Mouse (Mus musculus): ENCODE results near the gene Rab9.

Rab9 gene

GRCm38 (mm10) chrX:166479365-166479983, at the start of gene Rab9:
TSS of gene Rab9 (minus strand) at chrX:166479867.
- peak; percentile 94 for DNase-seq

- no peak for DNase-seq
These were observed 48.5 kb upstream of the Rab9 start for GRCm38 (mm10) chrX:166528126-166528525.

- no peak for DNase-seq
These were observed 46.1 kb upstream of the Rab9 start for GRCm38 (mm10) chrX:166525637-166526315.

- DNase-seq = no peak
These were observed 41.1 kb upstream of the Rab9 start for GRCm38 (mm10) chrX:166520782-166521181.

- no peak for DNase-seq
These were observed 38.7 kb upstream of the Rab9 start, which contains the start of gene Tceanc for GRCm38 (mm10) chrX:166518345-166518744. TSS of gene Tceanc (minus strand) at chrX:166518567.

GRCm38 (mm10) chrX:166516631-166517030, 37.0 kb upstream of the Rab9 start:
- no peak for DNase-seq

- no peak for DNase-seq
These were observed 36.3 kb upstream of the Rab9 start for GRCm38 (mm10) chrX:166515923-166516322.

- peak; percentile 11 for DNase-seq
These were observed 34.4 kb upstream of the Rab9 start for GRCm38 (mm10) chrX:166514035-166514434.

GRCm38 (mm10) chrX:166512071-166512470, 32.4 kb upstream of the Rab9 start:
- DNase-seq = no peak

GRCm38 (mm10) chrX:166511107-166511506, 31.4 kb upstream of the Rab9 start:
- no peak for DNase-seq

- DNase-seq = peak; percentile 97
These were observed 30.4 kb upstream of the Rab9 start for GRCm38 (mm10) chrX:166509761-166510738.

GRCm38 (mm10) chrX:166504421-166504820, 24.8 kb upstream of the Rab9 start:
- no peak for DNase-seq

- no peak for DNase-seq
These were observed 20.0 kb upstream of the Rab9 start for GRCm38 (mm10) chrX:166499496-166500190.

GRCm38 (mm10) chrX:166497771-166498170, 18.1 kb upstream of the Rab9 start:
- no peak for DNase-seq

- no peak for DNase-seq
These were observed 15.4 kb upstream of the Rab9 start for GRCm38 (mm10) chrX:166495052-166495451.

GRCm38 (mm10) chrX:166478631-166479364, 869 bp downstream of the Rab9 start:
- DNase-seq = peak; percentile 22

- DNase-seq = no peak
These were observed 2.3 kb downstream of the Rab9 start for GRCm38 (mm10) chrX:166477393-166477792.

- DNase-seq = no peak
These were observed 7.1 kb downstream of the Rab9 start for GRCm38 (mm10) chrX:166472612-166473011.

- no peak for DNase-seq
These were observed 11.3 kb downstream of the Rab9 start for GRCm38 (mm10) chrX:166468321-166468720.

- DNase-seq = no peak
These were observed 24.1 kb downstream of the Rab9 start for GRCm38 (mm10) chrX:166455525-166455924.

GRCm38 (mm10) chrX:166454331-166454730, 25.3 kb downstream of the Rab9 start:
- no peak for DNase-seq

GRCm38 (mm10) chrX:166453532-166453931, 26.1 kb downstream of the Rab9 start:
- DNase-seq = no peak

Data from retina, postnatal 1 day (tissue).